Mouse (Mus musculus): ENCODE results near the gene Eif2a. TPM values are rescaled to one million over a fixed set of nuclear protein-coding genes. Genes with fewer than 3 reads are reported as not detected.
"Not testable (repeated sequence)": the region's sequence is repeated elsewhere in the genome, so short reads cannot be mapped to it uniquely, and the experiment has no call there.

Gene Eif2a
- polyA plus RNA-seq, 1 experiment from 2014 or later: 65.1 TPM

DNA sequence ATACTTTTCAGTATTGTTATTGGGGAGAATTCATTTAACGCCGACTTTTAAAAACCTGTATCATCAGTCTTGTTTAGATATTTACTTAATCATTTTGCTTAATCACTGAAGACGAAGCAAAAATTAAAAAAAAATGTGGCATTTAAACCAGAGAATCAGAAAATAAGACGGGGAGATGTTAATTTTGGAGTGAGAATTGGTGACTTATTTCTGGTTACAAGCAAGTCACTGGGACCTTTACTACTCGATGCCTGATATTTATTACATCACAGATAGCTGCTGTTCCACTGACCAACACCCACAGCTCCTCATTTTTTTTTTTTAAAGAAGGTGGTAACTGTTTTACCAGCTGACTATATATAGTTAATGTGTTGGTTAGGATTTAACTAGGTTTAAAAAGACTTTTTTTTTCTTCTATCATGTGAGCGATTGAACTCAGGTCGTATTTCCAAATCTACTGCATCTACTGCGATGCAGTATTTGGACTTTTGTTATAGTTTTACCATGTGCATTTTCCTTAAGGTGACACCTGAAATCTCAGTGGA is 52.0 kb downstream of the Eif2a start:
- peak overlapping the region; percentile 45 for H3K4me2 ChIP-seq (replicated peaks; ENCODE audit: low read depth, low read length)
- 24% methylated on average over 8 of the region's 8 CpGs for whole genome bisulfite sequencing
- H3K27ac ChIP-seq (ENCODE audit: low read depth, low read length): no peak overlapping the region
- peak overlapping the region; percentile 99; the same call in 1 of the 2 replicates for H3K9ac ChIP-seq (ENCODE audit: low read depth, low read length)
- no peak for ATAC-seq (ENCODE audit: low FRiP score)
- H3K4me3 ChIP-seq (ENCODE audit: low read depth, low read length): peak overlapping the region; percentile 94
- no peaks in the 10 kb centered on the region for H3K4me1 ChIP-seq (replicated peaks; ENCODE audit: control insufficient read depth, insufficient read depth, low read length)
- no peaks in the 10 kb centered on the region for H3K27me3 ChIP-seq (ENCODE audit: control insufficient read depth, insufficient read depth, low read length)
- peak; percentile 16 for DNase-seq (ENCODE audit: low spot score)
- no peaks in the 10 kb centered on the region for H3K9me3 ChIP-seq (ENCODE audit: control insufficient read depth, low read length)
- H3K36me3 ChIP-seq (ENCODE audit: control insufficient read depth, insufficient read depth, low read length): no peaks in the 10 kb centered on the region

DNA sequence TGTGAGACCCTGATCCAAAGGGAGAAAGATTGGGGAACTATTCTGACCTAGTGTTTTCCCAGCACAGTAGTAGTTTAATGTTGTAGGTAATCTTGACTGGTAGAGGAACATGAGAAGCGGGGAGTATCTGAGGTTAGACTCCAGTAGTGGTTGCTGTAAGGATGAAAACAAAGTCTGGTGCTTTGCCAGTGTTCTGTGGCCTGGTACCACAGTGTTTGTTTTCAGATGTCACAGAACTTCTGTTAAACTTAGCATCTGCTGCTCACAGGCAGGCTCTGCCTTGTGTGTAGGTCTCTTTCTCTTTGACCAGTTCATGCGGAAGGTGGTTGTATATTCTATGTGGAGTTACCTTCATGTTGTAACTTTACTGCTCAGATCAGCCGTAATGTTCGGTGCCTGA is 55.9 kb downstream of the Eif2a start:
- no peaks in the 10 kb centered on the region for H3K27me3 ChIP-seq (ENCODE audit: control insufficient read depth, insufficient read depth, low read length)
- 93% methylated on average over 4 of the region's 4 CpGs for WGBS

DNA sequence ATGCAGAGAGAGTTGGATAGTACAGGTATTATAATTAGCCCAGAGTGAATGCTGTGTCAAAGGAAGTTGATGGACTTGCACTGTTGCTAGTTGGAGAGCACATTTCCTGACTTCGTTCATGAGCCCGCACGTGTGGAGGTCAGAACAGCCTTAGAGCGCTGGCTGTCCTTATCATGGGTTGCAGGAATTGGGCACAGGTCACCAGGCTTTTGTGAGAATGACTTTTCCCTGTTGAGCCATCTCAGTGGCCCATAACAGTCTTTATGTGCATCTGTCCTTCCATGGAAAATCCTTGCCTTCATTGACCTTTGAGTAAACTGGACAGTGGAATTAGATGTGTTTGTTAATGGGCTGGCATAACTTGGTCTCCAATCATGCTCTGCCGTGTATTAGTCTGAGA is 56.7 kb downstream of the Eif2a start:
- Histone ChIP-seq H3K4me2 (replicated peaks; ENCODE audit: low read depth, low read length) (no peak overlapping the region), H3K9me3 (ENCODE audit: control insufficient read depth, low read length) (no peaks in the 10 kb centered on the region), H3K9ac (ENCODE audit: low read depth, low read length) (no peak overlapping the region), H3K36me3 (ENCODE audit: control insufficient read depth, insufficient read depth, low read length) (no peaks in the 10 kb centered on the region), H3K27ac (ENCODE audit: low read depth, low read length) (no peak overlapping the region), H3K4me3 (ENCODE audit: low read depth, low read length) (no peak overlapping the region), H3K27me3 (ENCODE audit: control insufficient read depth, insufficient read depth, low read length) (no peaks in the 10 kb centered on the region), H3K4me1 (replicated peaks; ENCODE audit: control insufficient read depth, insufficient read depth, low read length) (no peaks in the 10 kb centered on the region)
- WGBS: 89% methylated on average over 5 of the region's 5 CpGs
- no peak for DNase-seq (ENCODE audit: low spot score)
- ATAC-seq (ENCODE audit: low FRiP score): no peak

More for the DNA sequence above, 55.9 kb downstream of the Eif2a start:
- Histone ChIP-seq H3K27ac (ENCODE audit: low read depth, low read length) (no peak overlapping the region), H3K9me3 (ENCODE audit: control insufficient read depth, low read length) (no peaks in the 10 kb centered on the region), H3K4me2 (replicated peaks; ENCODE audit: low read depth, low read length) (no peak overlapping the region), H3K36me3 (ENCODE audit: control insufficient read depth, insufficient read depth, low read length) (no peaks in the 10 kb centered on the region), H3K4me1 (replicated peaks; ENCODE audit: control insufficient read depth, insufficient read depth, low read length) (no peaks in the 10 kb centered on the region), H3K9ac (ENCODE audit: low read depth, low read length) (no peak overlapping the region), H3K4me3 (ENCODE audit: low read depth, low read length) (no peak overlapping the region)
- DNase-seq (ENCODE audit: low spot score) (no peak), ATAC-seq (ENCODE audit: low FRiP score) (no peak)

DNA sequence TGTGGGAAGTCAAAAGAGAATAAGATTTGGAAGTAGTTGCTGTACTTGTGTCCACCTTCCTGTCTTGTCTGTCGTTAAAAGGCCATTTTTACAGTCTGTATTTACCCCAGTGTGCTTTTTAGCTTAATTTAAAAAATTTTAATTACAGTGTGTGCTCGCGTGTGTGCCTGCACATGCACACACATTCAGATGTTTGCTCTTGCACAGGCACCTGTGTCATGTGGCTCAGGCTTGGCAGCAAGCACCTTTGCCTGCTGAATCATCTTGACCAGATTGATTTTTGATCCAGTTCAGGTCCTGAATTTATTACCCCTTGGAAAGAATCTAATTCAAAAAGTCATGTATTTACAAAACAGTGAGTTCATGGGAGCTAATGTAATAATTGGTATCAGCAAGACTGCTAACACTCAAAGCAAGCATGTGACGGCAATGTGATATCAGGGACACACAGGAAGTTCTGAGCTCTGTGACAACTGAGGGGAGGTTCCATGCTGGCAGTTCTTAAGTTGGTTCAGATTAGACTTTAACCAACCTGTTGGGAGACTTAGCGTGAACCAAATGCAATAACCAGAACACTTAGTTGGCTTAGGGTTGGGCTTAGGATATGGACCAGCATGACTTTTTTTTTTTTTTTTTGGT is 57.3 kb downstream of the Eif2a start:
- H3K9ac ChIP-seq (ENCODE audit: low read depth, low read length): no peak overlapping the region

DNA sequence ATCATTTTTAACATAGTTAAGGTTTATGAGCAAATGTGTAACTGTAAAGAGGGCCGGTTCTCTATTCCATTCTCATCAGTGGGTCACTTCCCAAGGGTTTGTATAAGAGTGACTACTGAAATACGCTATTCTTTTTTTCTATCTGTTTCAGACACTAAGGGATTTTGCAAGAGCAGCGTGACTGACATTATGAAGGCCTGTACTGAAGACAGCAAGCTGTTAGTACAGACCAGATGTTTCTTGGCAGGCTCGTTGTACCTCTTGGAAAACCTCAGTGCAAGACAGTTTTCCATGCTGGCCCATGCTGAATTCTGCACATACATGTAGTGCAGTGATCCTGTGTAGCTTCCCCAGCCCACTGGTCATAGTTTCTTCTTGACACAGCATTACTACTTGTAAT is 64.9 kb downstream of the Eif2a start:
- H3K27me3 ChIP-seq (ENCODE audit: control insufficient read depth, insufficient read depth, low read length); H3K27ac ChIP-seq (ENCODE audit: low read depth, low read length); DNase-seq (ENCODE audit: low spot score); H3K4me3 ChIP-seq (ENCODE audit: low read depth, low read length); ATAC-seq (ENCODE audit: low FRiP score); H3K9me3 ChIP-seq (ENCODE audit: control insufficient read depth, low read length); H3K4me2 ChIP-seq (replicated peaks; ENCODE audit: low read depth, low read length); H3K4me1 ChIP-seq (replicated peaks; ENCODE audit: control insufficient read depth, insufficient read depth, low read length); H3K36me3 ChIP-seq (ENCODE audit: control insufficient read depth, insufficient read depth, low read length); H3K9ac ChIP-seq (ENCODE audit: low read depth, low read length): not testable (repeated sequence)
- WGBS: 89% methylated on average over 4 of the region's 4 CpGs

More for the DNA sequence above, 57.3 kb downstream of the Eif2a start:
- WGBS: 95% methylated on average over 5 of the region's 5 CpGs
- no peaks in the 10 kb centered on the region for H3K4me1 ChIP-seq (replicated peaks; ENCODE audit: control insufficient read depth, insufficient read depth, low read length)
- H3K36me3 ChIP-seq (ENCODE audit: control insufficient read depth, insufficient read depth, low read length): no peaks in the 10 kb centered on the region
- no peaks in the 10 kb centered on the region for H3K27me3 ChIP-seq (ENCODE audit: control insufficient read depth, insufficient read depth, low read length)
- H3K4me2 ChIP-seq (replicated peaks; ENCODE audit: low read depth, low read length): no peak overlapping the region
- no peak overlapping the region for H3K27ac ChIP-seq (ENCODE audit: low read depth, low read length)
- H3K4me3 ChIP-seq (ENCODE audit: low read depth, low read length): no peak overlapping the region
- ATAC-seq (ENCODE audit: low FRiP score): no peak
- DNase-seq (ENCODE audit: low spot score): no peak
- H3K9me3 ChIP-seq (ENCODE audit: control insufficient read depth, low read length): no peaks in the 10 kb centered on the region

DNA sequence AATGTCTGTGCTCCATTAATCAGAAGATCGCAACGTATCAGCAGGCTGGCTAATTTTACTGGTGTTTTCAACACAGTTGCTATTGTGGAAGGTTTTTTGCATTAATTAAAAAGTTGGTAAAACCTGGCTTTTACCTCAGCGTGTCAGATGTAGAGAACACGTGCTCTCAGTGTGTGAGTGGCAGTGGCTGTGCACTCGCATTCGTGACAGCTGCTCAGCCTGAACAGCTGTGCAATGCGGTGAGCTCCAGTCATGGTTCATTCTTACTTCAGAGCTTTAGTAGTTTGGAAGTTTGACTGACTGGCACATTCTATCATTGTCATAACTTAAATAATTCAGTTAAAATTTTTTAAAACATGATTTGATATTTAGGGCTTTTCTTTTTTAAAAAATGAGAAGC is 67.0 kb downstream of the Eif2a start:
- not testable (repeated sequence) for H3K4me3 ChIP-seq (ENCODE audit: low read depth, low read length); H3K4me2 ChIP-seq (replicated peaks; ENCODE audit: low read depth, low read length); H3K27me3 ChIP-seq (ENCODE audit: control insufficient read depth, insufficient read depth, low read length); H3K9me3 ChIP-seq (ENCODE audit: control insufficient read depth, low read length); H3K4me1 ChIP-seq (replicated peaks; ENCODE audit: control insufficient read depth, insufficient read depth, low read length); DNase-seq (ENCODE audit: low spot score); ATAC-seq (ENCODE audit: low FRiP score); H3K36me3 ChIP-seq (ENCODE audit: control insufficient read depth, insufficient read depth, low read length); H3K9ac ChIP-seq (ENCODE audit: low read depth, low read length); H3K27ac ChIP-seq (ENCODE audit: low read depth, low read length)
- WGBS: 86% methylated on average over 7 of the region's 7 CpGs

DNA sequence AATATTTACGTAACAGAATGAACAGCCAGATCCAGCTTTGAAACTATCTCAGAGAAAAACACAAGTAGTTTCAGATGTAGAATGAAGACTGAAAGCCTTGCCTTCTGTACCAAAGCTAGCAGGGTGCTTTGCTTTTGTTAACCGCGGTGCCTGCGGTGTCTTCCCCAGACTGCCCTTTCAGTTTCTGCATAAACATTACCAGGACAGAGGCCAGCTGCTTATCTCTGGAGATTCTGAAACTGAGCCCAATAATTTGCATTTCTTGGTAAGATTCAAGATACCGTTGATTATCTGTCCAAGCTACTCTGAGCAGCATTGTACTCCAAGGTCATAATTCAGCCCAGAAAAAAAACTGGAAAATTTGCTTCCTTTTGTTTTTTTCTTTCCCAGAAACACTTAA is 68.0 kb downstream of the Eif2a start:
- no peaks in the 10 kb centered on the region for H3K36me3 ChIP-seq (ENCODE audit: control insufficient read depth, insufficient read depth, low read length)
- H3K9ac ChIP-seq (ENCODE audit: low read depth, low read length): no peak overlapping the region
- no peaks in the 10 kb centered on the region for H3K9me3 ChIP-seq (ENCODE audit: control insufficient read depth, low read length)
- DNase-seq (ENCODE audit: low spot score) (no peak), ATAC-seq (ENCODE audit: low FRiP score) (no peak)
- no peak overlapping the region for H3K4me2 ChIP-seq (replicated peaks; ENCODE audit: low read depth, low read length)
- H3K4me3 ChIP-seq (ENCODE audit: low read depth, low read length): no peak overlapping the region
- H3K4me1 ChIP-seq (replicated peaks; ENCODE audit: control insufficient read depth, insufficient read depth, low read length): no peaks in the 10 kb centered on the region
- WGBS: 46% methylated on average over 5 of the region's 5 CpGs
- no peaks in the 10 kb centered on the region for H3K27me3 ChIP-seq (ENCODE audit: control insufficient read depth, insufficient read depth, low read length)
- no peak overlapping the region for H3K27ac ChIP-seq (ENCODE audit: low read depth, low read length)

Other genes starting within 250 kb of the Eif2a start
- 11.6 and 14.8 TPM in 2 replicates for gene Tsc22d2, start 111.1 kb upstream of the Eif2a start, polyA plus RNA-seq (2014; fragmentation: Nextera tagmentation; extraction: Ambion mirVana)
- 149 and 153 TPM in 2 replicates for gene Serp1, start 71 bp downstream of the Eif2a start, polyA plus RNA-seq (2014; fragmentation: Nextera tagmentation; extraction: Ambion mirVana)
- gene Selenot, start 50.8 kb downstream of the Eif2a start, polyA plus RNA-seq (2014; fragmentation: Nextera tagmentation; extraction: Ambion mirVana): 29.6 and 32.5 TPM in 2 replicates
- gene Erich6, start 111.4 kb downstream of the Eif2a start, polyA plus RNA-seq (2014; fragmentation: Nextera tagmentation; extraction: Ambion mirVana): 0.08 and 0.12 TPM in 2 replicates
- 4.9 and 6.8 TPM in 2 replicates for gene Siah2, start 166.6 kb downstream of the Eif2a start, polyA plus RNA-seq (2014; fragmentation: Nextera tagmentation; extraction: Ambion mirVana)